Mouse (Mus musculus): ENCODE measurements at regions not wholly inside any gene's neighbourhood (a gene's known extent, or its start where the extent isn't known, plus 50 kb on each side); places are given as distances from the start of the nearest gene placed in this dataset.

DNA sequence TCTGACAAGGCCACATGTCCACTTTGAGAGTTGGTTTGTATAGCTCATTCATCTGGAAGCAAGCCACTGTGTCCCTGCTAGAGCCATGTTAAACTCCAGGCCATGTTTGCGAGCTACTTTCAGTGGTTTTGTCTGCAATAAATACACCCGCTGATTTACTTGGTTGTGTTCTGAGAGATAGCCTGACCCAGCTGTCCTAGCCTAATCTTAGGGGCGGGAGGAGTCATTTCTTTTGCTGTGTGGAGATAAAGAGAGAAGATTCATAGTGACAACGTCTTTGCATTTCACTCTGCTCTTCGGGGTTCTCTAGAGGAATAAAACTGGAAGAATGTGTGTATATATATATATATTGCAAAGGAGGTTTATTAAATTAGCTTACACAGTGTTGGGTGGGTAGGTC, 137.1 kb upstream of the St6galnac5 start:
- TF ChIP-seq TAL1 (IDR thresholded peaks at IDR 0.05; ENCODE audit: low read length), result no peak
- no peak for TF ChIP-seq GATA1 (IDR thresholded peaks at IDR 0.05; ENCODE audit: low read length)

Measured in erythroblast, embryonic 14.5 days (primary cell).